Mouse (Mus musculus) bone marrow macrophage, adult 2 months (primary cell): ENCODE results near the gene Esd.

Experiments used
- CTCF ChIP-seq: IDR thresholded peaks from 2 replicates; pipeline ENCODE4 v1.5.1; 2012; ENCODE audit warnings: low read depth, mild to moderate bottlenecking, low read length, moderate library complexity
- POLR2A ChIP-seq: IDR thresholded peaks from 2 replicates; pipeline ENCODE4 v1.6.1; 2012; ENCODE audit warnings: mild to moderate bottlenecking, low read depth, low read length, borderline replicate concordance

GRCm38 (mm10) chr14:74736850-74737249, 4.8 kb downstream of the Esd start:
- TF ChIP-seq POLR2A (no peak), CTCF (no peak)
